Mouse (Mus musculus): Measurements from ENCODE around the gene Ift88.

GRCm38 (mm10) chr14:57398813-57399427 lies 24.9 kb upstream of the Ift88 start:
- TF ChIP-seq CTCF (IDR thresholded peaks at IDR 0.05; ENCODE audit: insufficient read depth, low read length) (no peak), POLR2A (IDR thresholded peaks at IDR 0.05; ENCODE audit: borderline replicate concordance, extremely low read depth, low read depth, low read length) (no peak)
